Mouse (Mus musculus): ENCODE measurements around the gene Klhl22.

Gene Klhl22

DNA sequence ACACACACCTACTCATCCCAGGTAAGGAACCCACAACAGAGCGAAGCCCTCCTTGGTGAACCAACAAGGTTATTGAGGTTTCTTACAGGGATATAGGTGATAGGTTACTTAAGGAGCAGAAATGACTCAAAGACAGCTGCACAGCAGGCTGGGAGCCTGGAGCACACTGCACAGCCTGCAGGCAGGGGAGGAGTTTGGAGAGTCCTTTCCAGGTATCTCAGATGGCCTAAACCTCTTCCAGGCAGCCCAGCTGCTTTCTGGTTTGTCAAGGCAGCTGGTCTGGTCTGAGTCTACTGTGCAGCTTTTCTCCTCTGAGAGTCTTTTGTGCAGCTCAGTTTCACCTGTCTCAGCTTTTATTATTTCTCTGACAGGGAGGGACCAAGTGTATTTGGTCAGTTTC lies 1.7 kb upstream of the Klhl22 start:
- in situ Hi-C loops (cut with MboI, MseI), result no loop called here

DNA sequence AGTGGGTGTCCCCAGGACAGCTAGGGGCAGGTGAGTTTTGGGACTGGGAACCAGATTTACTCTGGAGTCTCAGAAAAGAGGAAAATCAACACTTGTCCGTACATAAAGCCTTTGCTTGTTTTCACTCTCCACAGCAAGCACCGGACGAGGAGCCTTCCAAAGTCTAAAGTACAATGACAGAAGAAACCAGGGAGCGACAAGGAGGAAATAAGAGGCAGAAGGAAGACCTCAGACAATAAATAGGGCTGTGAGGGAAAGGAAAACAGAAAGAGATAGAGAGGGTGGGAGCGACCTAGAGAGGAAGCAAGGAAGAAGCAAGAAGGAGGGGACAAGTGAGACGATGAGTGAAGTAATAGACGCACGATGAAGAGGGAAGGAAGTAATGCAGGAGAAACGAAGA lies 516 bp upstream of the Klhl22 start:
- in situ Hi-C loops (cut with MboI, MseI), result no loop called here

DNA sequence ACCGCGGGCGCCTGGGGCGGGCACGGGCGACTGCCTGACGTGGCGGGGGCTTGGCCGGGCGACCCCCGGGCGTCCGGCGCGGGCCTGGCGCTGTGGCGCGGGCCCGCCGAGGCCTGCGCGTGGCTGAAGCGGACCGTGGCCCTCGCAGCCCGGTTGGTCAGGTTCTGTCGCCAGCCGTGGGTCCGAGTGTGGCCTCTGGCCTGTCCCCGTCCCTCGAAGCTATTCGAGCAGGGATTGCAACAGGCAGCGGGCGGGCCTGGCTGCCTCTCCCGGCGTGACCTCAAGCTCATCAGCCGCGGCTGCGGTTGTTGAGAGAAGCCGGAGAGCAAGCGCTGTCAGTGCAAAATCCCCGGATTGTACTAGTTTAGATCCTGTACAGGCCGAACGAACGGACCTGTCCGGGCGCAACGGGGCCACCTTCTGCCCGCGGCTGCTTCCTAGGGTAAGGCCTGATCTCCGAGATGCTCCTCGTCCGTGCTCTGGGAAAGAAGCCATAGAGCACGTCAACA lies 449 bp downstream of the Klhl22 start:
- in situ Hi-C loops (cut with MboI, MseI), result no loop called here

DNA sequence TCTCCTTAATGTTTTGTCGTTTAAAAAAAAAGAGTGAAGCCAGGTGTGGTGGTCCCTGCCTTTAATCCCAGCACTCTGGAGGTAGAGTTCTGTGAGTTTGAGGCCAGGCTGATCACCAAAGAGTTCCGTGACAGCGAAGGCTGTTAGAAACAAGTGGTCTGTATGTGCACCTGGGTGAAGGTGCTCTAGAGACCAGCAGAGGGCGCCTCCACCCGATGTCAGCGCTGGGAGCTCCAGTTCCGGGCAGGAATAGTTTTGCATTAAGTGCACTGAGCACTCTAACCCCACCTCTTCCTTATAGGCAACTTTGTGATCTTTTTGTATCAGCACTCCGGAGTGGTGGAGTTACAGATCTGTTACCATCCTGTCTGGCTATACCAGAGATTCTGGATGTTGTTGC lies 1.2 kb downstream of the Klhl22 start:
- in situ Hi-C loops (cut with MboI, MseI), result no loop called here

DNA sequence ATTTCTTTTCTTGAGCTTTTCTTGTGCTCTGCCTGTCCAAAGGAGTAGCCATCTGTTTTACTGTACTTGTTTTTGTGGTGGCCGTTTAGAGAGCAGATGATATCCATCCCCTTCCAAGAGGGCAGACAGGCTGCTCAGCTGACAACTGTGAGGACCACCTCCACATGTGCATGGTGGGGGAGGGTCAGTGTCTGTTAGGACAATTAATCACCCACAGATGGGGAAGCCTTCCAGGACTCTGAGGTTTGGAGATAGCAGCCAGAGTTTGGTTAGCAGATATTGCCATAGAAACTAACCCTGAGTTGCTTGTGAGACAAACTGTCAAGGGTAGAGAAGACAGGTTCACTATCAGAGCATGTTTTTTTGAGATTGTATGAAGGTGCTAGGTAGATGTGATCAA lies 1.7 kb downstream of the Klhl22 start:
- in situ Hi-C loops (cut with MboI, MseI), result no loop called here

DNA sequence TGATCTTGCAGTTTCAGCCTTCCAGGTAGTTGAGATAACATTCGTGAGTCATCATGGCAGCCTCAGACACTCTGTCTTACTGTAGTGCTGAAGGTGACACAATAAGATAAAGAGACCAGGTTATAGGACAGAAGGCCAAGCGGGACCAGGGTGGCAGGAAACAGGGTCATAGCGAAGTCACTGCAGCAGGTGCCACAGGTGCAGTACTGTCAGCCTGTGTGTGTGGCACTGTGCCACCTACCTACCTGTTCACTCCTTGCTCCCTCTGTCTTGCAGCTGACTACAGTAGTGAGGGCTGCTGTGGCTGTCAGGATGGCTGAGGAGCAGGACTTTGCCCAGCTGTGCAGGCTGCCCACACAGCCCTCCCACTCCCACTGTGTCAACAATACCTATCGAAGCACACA lies 4.7 kb downstream of the Klhl22 start:
- in situ Hi-C loops (cut with MboI, MseI), result no loop called here

DNA sequence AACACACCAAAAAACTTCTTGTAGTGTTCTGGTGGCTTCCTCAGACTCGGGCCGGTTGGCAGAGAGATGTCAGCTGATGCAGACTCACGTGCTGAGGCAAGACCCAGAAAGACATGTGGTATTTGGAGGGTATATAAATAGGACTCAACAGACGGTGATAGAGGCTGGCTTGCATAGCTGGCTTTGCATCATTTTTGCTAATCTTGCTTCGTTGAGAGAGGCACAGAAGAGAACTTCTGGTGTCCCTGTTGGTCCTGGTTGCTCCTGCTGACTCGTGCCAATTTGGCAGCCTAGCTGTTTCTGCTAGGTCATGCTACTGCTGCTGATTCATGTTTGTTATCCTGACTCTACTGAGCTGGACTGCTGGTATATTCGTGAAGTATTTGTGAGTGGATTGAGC lies 9.4 kb downstream of the Klhl22 start:
- in situ Hi-C loops (cut with MboI, MseI), result no loop called here

DNA sequence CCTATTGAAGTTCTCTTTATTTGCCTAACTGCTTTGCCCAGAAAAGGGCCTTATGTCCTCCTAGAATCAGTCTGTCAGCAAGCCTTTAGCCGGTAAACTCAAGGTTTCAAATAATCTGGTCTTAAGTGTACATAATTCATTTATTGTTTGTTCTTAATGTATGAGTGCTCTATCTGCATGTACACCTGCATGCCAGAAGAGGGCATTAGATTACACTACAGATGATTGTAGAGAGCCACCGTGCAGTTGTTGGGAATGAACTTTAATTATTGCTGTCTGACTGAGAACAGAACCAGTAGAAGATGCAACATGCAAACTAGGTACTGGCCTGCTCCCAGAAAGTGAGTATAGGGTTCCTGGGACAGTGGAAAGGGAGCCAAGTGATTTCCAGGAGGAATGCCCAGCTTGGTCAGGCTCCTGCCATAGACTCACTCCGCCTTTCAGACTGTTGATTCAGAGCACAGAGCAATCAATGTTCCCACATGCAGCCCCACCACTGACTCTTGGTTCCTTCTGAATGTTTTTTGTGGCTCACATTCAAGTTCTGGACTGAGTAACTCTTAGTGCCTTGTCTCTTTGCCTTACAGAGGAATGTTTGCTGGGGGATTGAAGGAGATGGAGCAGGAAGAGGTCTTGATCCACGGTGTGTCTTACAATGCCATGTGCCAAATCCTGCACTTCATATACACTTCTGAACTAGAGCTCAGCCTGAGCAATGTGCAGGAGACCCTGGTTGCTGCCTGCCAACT lies 11.9 kb downstream of the Klhl22 start:
- in situ Hi-C loops (cut with MboI, MseI), result no loop called here

DNA sequence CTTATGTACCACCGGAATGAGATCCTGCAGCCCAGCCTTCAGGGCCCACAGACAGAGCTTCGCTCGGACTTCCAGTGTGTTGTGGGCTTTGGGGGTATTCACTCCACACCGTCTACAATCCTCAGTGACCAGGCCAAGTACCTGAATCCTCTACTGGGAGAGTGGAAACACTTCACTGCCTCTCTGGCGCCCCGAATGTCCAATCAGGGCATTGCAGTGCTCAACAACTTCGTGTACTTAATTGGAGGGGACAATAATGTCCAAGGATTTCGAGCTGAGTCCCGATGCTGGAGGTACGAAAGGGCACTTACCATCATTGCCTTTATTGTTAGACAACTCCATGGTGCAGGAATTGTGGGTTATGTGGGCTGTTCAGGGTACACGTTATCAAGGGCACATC lies 17.4 kb downstream of the Klhl22 start:
- in situ Hi-C loops (cut with MboI, MseI), result no loop called here

DNA sequence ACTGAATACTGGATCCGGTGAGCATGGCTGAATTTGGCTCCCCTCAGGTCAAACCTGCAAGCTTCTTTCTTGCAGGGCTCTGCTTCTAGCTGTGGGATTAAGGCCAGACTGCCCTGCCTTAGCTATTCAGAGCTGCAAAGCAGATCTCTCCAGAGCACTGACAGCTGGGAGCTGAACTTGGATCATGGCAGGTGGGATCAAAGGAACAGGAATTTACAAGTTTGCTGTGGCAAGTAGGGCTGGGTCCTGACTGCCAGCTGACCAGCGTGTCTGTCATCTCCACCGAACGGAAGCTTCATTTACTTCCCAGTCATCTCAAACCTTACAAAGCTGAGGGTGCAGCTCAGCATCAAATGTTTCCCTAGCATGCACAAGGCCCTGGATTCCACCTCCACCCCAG lies 18.8 kb downstream of the Klhl22 start:
- in situ Hi-C loops (cut with MboI, MseI), result no loop called here

DNA sequence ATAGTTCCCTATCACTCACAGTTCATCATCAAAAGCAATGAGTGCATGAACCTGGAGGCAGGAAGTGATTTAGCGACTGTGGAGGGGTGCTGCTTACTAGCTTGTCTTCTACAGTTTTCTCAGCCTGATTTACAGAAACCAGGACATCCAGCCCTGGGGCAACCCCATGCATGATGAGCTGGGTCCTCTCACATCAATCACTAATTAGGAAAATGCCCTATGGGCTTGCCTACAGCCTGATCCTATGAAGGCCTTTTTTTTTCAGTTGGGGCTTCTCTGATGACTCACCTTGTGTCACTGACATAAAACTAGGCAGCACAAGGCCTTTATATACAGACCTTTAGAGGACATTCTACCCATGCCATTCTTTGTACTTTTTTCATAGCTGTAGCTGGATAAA lies 20.3 kb downstream of the Klhl22 start:
- in situ Hi-C loops (cut with MboI, MseI), result no loop called here

DNA sequence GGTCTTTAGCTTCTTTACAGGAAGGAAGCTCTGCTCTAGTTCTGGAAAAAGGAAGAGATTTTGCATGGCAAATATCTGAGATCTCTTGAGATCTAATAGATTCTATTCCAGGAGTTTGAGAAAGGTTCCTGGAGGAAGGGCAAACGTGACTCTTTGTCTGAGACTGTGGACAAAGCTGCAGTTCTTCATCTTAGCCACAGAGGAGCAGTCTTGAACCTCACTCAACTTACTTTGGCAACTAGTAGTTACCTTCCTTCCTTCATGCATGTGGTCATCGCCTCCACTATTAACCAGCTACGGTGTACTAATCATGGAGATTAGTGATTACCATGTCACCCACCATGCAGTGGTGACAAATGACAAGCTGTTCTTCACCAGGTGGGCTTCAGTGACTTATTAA lies 25.9 kb downstream of the Klhl22 start:
- in situ Hi-C loops (cut with MboI, MseI), result no loop called here

DNA sequence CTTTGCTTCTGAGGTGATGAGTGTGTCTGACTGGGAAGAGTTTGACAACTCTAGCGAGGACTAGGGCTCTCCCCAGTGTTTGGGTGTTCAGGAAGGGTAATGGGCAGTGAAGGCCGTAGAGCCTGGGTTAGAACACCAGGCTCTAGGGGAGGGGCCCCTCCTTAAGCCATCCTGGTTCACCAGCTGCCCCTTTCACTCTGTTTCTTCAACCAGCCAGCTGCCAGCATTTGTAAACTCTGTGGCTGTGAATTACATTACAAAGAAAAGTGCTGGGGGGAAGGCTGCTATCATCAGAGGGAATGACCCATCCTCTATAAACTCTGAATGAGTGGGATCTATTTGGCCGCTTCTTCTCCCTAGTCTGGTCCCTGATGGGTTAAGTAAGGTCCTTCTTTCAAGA lies 33.3 kb downstream of the Klhl22 start:
- in situ Hi-C loops (cut with MboI, MseI), result no loop called here

DNA sequence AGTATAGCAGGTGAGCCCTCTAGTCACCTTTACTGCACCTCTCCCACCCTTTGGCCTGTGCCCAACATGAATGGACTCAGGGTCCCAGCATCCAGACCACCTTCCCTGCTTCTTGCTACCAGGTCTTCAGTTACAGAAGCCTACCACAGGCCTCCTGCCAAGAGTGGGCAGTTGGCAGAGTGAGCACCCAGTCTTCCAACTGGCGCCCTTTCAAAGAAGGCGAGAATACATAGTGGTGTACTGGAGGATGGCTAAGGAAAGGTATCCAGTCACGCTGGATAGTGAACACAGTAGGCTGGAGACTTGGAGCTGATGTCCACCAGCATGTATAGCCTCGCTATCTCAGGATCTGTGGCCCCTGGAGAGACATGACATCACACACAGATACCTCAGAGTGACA lies 34.6 kb downstream of the Klhl22 start:
- in situ Hi-C loops (cut with MboI, MseI), result no loop called here

DNA sequence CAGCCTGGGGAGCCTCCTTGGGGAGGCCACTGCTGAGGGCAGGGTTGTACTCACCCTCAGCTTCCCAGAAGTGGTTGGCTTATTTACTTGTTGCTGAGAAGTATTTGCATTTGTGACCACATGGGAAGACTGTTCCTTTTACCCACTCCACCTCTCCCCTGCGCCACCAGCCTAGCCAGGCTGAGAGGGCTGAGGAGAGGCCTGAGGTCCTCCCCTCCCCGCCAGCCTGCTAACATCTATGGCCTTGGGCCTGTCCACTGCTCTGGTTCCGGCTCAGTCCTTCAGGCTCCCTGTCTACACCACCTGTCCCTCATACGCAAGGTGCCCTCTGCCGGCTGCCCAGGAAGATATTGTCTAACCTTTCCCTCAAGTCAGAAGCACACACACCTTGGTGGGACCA lies 36.2 kb downstream of the Klhl22 start:
- in situ Hi-C loops (cut with MboI, MseI), result no loop called here

DNA sequence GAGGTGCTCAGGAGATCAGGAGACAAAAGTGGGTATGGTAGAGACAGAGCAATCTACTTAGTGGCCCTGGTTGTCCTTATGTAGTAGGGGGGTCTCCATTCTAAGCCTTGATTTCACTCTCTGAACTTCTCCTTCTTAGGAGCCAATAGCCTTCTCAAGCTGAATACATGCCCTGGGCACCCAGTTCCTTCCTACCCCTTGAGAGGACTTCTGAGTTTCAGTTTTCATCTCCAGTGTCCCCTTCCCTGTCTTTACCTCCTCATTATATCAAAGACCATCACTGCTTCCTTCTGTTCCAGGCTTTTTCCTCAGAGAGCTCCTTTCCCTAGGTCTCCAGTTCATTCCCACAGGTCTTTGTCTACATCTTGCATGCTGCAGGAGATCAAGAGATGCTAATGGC lies 37.1 kb downstream of the Klhl22 start:
- in situ Hi-C loops (cut with MboI, MseI), result no loop called here

DNA sequence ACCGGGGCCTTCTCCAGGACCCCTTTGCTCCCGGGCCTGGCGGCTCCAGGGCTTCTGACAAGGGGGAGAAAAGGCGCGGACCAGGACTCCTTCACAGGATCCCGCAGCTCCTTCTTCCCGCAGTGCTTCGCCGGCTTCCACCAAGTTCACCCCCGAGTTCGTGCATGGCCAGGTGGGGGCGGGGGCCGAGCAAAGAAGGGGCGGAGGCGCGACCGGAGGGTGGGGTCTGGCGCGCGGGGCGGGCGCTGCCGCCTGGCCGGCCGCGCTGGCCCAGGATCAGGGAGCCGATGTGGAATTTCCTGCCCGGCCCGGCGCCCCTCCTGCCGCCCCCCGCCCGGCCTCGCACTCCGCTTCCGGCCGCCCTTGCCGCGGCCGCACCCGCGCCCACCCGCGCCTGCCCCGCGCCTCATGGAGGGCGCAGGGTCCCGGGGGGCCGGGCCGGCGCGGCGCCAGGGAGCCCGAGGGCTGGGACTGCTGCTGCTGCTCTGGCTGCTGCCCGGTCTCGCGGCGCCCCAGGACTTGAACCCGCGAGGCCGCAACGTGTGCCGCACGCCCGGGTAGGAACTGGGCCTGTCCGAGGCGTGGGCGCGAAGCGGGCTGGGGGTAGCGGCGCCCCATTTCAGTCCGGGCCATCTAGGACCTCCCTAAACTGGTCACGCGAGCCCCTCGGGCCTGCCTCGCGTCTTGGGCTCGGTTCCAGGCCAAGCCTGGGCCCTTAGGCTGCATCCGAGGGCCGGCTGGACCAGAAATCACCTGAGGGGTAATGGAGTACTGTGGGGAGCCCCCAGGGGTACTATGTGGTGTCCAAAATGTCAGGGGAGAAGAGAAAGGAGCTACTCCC lies 37.8 kb downstream of the Klhl22 start, which contains the start of gene Scarf2:
Scarf2 (plus strand) TSS at position 312 of the 841 bp plus-strand sequence.
- in situ Hi-C loops (cut with MboI, MseI), result no loop called here

DNA sequence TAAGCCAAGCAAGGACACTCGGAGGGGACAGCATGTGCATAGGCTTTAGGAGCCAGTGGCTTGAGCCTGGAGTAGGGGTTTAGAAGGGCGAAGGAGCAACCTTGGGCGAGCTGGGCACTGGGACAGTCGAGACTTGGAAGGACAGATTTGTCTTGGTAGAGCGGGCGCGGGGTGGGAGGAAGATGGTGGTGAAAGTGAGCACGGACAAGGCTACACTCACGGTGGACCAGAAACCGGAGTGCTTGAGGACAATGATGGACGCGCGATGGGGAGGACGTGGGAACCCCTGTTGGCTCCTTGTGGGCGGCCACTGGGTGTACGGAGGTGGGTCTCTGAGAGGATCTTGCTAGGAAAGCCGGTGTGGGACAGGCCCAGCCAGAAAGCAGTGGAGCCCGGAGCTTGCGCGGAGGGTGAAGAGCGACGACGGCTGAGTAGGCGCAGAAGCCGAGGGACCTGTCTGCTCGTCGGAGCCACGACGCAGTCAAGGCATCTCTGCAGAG lies 38.4 kb downstream of the Klhl22 start:
- in situ Hi-C loops (cut with MboI, MseI), result no loop called here

DNA sequence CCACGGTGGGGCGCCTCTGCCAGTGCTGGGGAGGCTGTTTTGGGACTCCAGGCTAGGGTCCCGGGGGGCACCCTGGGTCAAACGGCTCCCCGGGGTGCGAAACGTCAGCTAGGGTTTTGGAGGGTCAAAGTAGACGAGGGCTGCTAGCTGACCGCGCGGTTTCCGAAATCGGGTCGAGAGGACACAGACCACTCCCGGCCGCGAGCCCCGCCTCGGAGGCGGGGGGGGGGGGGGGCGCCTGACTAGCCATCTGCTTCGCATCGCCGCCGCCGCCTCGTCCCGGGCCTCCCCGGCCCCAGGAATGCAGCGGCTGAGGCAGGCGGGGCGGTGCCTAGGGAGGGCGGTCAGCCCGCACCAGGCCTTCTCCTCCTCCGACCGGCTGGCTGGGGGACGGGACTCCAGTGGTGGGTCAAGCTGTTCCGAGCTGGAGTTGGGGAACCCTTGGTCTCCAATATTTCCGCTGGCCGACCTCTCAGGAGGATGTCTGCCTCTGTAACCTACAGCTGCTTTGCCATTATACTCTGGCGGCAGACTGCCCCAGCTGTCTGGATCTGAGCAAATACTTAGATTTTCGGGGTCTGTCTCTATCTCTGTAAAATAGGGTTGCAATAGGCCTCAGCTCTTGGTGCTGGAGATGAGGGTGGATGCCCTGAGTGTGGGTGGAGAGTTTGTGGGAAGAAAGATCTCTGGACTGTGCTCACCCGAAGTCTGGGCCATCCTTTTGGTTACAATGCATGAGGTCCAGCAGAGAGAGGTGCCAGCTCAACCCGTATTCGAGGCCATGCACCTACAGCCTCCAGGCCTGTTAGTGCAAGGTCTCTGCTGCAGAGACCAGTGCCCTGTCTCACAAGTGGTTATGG lies 39.1 kb downstream of the Klhl22 start:
- in situ Hi-C loops (cut with MboI, MseI), result no loop called here

DNA sequence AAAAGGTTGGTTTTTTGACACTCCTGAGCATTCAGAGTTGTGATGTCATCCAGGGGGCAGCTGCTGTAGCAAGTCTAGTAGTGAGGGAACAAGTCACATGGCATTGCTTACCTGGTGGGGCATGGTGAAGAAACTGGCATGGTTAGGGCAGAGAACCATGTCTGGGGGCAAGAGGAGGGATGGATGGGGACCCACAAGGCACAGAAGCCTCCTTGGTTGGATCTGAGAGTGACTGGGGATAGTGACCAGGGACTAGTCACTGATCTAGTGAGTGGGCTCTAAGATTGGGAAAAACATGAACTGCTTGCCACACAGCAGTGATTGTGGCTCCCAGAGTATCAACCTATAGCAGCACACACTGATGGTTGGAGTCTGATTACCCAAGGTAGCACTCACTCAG lies 40.2 kb downstream of the Klhl22 start:
- in situ Hi-C loops (cut with MboI, MseI), result no loop called here

DNA sequence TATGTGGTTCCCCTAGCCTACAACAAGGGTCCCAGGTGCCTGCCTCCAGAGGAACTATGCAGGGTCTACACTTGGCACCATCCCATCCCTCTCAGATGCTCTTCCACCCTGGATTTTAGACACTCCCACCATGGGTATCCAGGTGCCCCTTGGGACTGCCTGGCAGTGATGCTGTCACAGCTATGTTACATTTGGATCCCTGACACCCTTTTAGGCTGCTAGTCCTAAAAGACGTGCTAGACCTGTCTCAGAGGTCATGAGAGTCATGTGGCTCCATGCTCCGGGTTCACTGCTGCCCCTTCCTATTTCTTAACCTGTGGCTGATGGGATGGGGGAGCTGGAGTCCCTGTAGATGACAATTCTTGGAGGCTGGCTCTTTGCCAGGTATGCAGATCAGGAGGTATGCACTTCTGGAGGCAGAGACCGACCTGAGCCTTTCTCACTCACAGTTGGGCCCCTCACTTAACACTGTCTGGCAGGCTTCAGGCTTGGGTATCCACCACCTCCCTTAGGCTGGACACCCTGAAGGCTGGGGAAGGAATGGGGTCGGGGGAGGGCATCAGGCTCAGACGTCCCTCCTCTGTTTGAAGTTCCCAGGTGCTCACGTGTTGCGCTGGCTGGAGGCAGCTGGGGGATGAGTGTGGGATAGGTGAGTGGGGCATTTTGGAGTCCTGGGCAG lies 42.5 kb downstream of the Klhl22 start:
- in situ Hi-C loops (cut with MboI, MseI), result no loop called here
